Mouse (Mus musculus) liver, embryonic 11.5 days (tissue): ENCODE measurements around the gene Nemf. TPM values are rescaled to one million over a fixed set of nuclear protein-coding genes. Genes with fewer than 3 reads are reported as not detected.
"Not testable (repeated sequence)": the region's sequence is repeated elsewhere in the genome, so short reads cannot be mapped to it uniquely, and the experiment has no call there.

Source experiments
- ATAC-seq: fragments of 200-750 bp; cut with Nextera tagmentation; replicated peaks from 2 replicates; pipeline ENCODE4 v1.8.0; 2017; ENCODE audit warnings: moderate number of reproducible peaks, mild to moderate bottlenecking, moderate TSS enrichment, moderate library complexity; ENCODE audit not compliant: low FRiP score
- DNase-seq: peaks from one replicate; pipeline ENCODE4 v3.0.0-alpha.2; 2017; ENCODE audit warnings: low spot score
- H3K27ac ChIP-seq: fragments of 300-500 bp; sonication (generic); 2 replicates; pipeline ENCODE4 v1.5.1; 2014; ENCODE audit warnings: mild to moderate bottlenecking, low read depth, low read length, control low read depth
- H3K27me3 ChIP-seq: fragments of 300-500 bp; sonication (generic); replicated peaks from 2 replicates; pipeline ENCODE4 v1.6.1; 2014; ENCODE audit warnings: low read length, mixed read lengths; ENCODE audit not compliant: control insufficient read depth, insufficient read depth
- H3K36me3 ChIP-seq: fragments of 300-500 bp; sonication (generic); 2 replicates; pipeline ENCODE4 v1.6.1; 2014; ENCODE audit warnings: mild to moderate bottlenecking, low read length, moderate library complexity, mixed read lengths; ENCODE audit not compliant: control insufficient read depth, insufficient read depth
- H3K4me1 ChIP-seq: fragments of 300-500 bp; sonication (generic); replicated peaks from 2 replicates; pipeline ENCODE4 v1.6.1; 2014; ENCODE audit warnings: low read length, mixed read lengths; ENCODE audit not compliant: control insufficient read depth, insufficient read depth
- H3K4me2 ChIP-seq: fragments of 300-500 bp; sonication (generic); 2 replicates; pipeline ENCODE4 v1.6.1; 2014; ENCODE audit warnings: mild to moderate bottlenecking, control low read depth, moderate library complexity
- H3K4me3 ChIP-seq: fragments of 300-500 bp; sonication (generic); 2 replicates; pipeline ENCODE4 v1.5.1; 2014; ENCODE audit warnings: low read depth, low read length, control low read depth
- H3K9ac ChIP-seq: fragments of 300-500 bp; sonication (generic); 2 replicates; pipeline ENCODE4 v1.6.1; 2014; ENCODE audit warnings: low read depth, low read length, control low read depth
- H3K9me3 ChIP-seq: fragments of 300-500 bp; sonication (generic); 2 replicates; pipeline ENCODE4 v1.6.1; 2016; ENCODE audit warnings: low read length, inconsistent platforms, mixed read lengths; ENCODE audit not compliant: control insufficient read depth
- WGBS: fragments of 180-500 bp; shearing (Covaris S2); extraction: QIAGEN DNeasy Blood & Tissue Kit; methylation state at CpG from one replicate; pipeline ENCODE4 v1.1.7; 2014; 5-methylcytosine and 5-hydroxymethylcytosine counted together
- polyA plus RNA-seq: library from polyadenylated mRNA; unstranded; fragments of >200 nt; fragmentation: Nextera tagmentation; extraction: Ambion mirVana; gene quantifications from 2 replicates; pipeline ENCODE4 v1.2.1, GENCODE M21; 2014

The Nemf gene
- polyA plus RNA-seq, 1 experiment from 2014 or later = 81.7 TPM

- 65% methylated on average over 7 of the region's 7 CpGs for WGBS
- Histone ChIP-seq H3K4me1 (peaks cover 2% of the 10 kb centered on the region; the same call in 1 of the 2 replicates), H3K4me3 (no peak overlapping the region), H3K27me3 (no peaks in the 10 kb centered on the region), H3K4me2 (no peak overlapping the region), H3K9me3 (no peaks in the 10 kb centered on the region), H3K9ac (no peak overlapping the region), H3K36me3 (no peaks in the 10 kb centered on the region), H3K27ac (no peak overlapping the region)
- no peak for DNase-seq
- no peak for ATAC-seq
These were observed 32.4 kb upstream of the Nemf start for GRCm38 (mm10) chr12:69389273-69389938.

- Histone ChIP-seq H3K27me3 (no peaks in the 10 kb centered on the region), H3K9me3 (no peaks in the 10 kb centered on the region), H3K36me3 (no peaks in the 10 kb centered on the region), H3K4me2 (no peak overlapping the region), H3K9ac (no peak overlapping the region), H3K4me1 (peaks cover 2% of the 10 kb centered on the region; the same call in 1 of the 2 replicates), H3K4me3 (no peak overlapping the region), H3K27ac (no peak overlapping the region)
- ATAC-seq (no peak), DNase-seq (no peak)
- WGBS = 93% methylated on average over 10 of the region's 10 CpGs
These were observed 31.4 kb upstream of the Nemf start for GRCm38 (mm10) chr12:69388321-69388869.

GRCm38 (mm10) chr12:69386281-69386732 is 29.3 kb upstream of the Nemf start:
- not testable (repeated sequence) for H3K27ac ChIP-seq, ATAC-seq, H3K4me3 ChIP-seq, H3K36me3 ChIP-seq, H3K9me3 ChIP-seq, DNase-seq, H3K4me1 ChIP-seq, H3K9ac ChIP-seq, H3K27me3 ChIP-seq, H3K4me2 ChIP-seq
- WGBS = 85% methylated on average over 12 of the region's 12 CpGs

- no peak overlapping the region for H3K27ac ChIP-seq
- H3K4me1 ChIP-seq = peaks cover 10% of the 10 kb centered on the region; the same call in 1 of the 2 replicates
- no peak overlapping the region for H3K4me3 ChIP-seq
- ATAC-seq (no peak), DNase-seq (no peak)
- no peaks in the 10 kb centered on the region for H3K36me3 ChIP-seq
- H3K9me3 ChIP-seq = no peaks in the 10 kb centered on the region
- H3K27me3 ChIP-seq = no peaks in the 10 kb centered on the region
- no peak overlapping the region for H3K4me2 ChIP-seq
- no peak overlapping the region for H3K9ac ChIP-seq
- WGBS = 63% methylated on average over 6 of the region's 6 CpGs
These were observed 28.7 kb upstream of the Nemf start for GRCm38 (mm10) chr12:69385542-69386280.

GRCm38 (mm10) chr12:69384606-69385005 is 27.6 kb upstream of the Nemf start:
- no peak overlapping the region for H3K27ac ChIP-seq
- H3K4me2 ChIP-seq = no peak overlapping the region
- no peak overlapping the region for H3K4me3 ChIP-seq
- H3K27me3 ChIP-seq = no peaks in the 10 kb centered on the region
- ATAC-seq (no peak), DNase-seq (no peak)
- H3K36me3 ChIP-seq = no peaks in the 10 kb centered on the region
- no peaks in the 10 kb centered on the region for H3K9me3 ChIP-seq
- H3K4me1 ChIP-seq = peaks cover 10% of the 10 kb centered on the region; the same call in 1 of the 2 replicates
- WGBS = 80% methylated on average over 5 of the region's 5 CpGs
- H3K9ac ChIP-seq = no peak overlapping the region; the same call in 1 of the 2 replicates

- H3K4me3 ChIP-seq = no peak overlapping the region
- no peaks in the 10 kb centered on the region for H3K27me3 ChIP-seq
- H3K4me2 ChIP-seq = no peak overlapping the region
- ATAC-seq (peak; percentile 49), DNase-seq (no peak)
- no peak overlapping the region for H3K9ac ChIP-seq
- WGBS = 68% methylated on average over 1 of the region's 1 CpGs
- H3K9me3 ChIP-seq = no peaks in the 10 kb centered on the region
- H3K36me3 ChIP-seq = no peaks in the 10 kb centered on the region
- H3K4me1 ChIP-seq = peaks cover 10% of the 10 kb centered on the region; the same call in 1 of the 2 replicates
- H3K27ac ChIP-seq = no peak overlapping the region
These were observed 25.9 kb upstream of the Nemf start for GRCm38 (mm10) chr12:69382880-69383279.

GRCm38 (mm10) chr12:69378558-69379454 is 21.8 kb upstream of the Nemf start:
- ATAC-seq = no peak
- Histone ChIP-seq H3K4me2 (no peak overlapping the region), H3K4me1 (peaks cover 12% of the 10 kb centered on the region), H3K4me3 (no peak overlapping the region), H3K27me3 (no peaks in the 10 kb centered on the region), H3K27ac (no peak overlapping the region), H3K9me3 (no peaks in the 10 kb centered on the region), H3K9ac (no peak overlapping the region), H3K36me3 (peaks cover 2% of the 10 kb centered on the region; the same call in 1 of the 2 replicates)
- WGBS = 87% methylated on average over 11 of the region's 11 CpGs
- no peak for DNase-seq

- not testable (repeated sequence) for H3K27ac ChIP-seq, H3K4me3 ChIP-seq, DNase-seq, H3K4me2 ChIP-seq, H3K9me3 ChIP-seq, H3K36me3 ChIP-seq, H3K4me1 ChIP-seq, ATAC-seq, H3K27me3 ChIP-seq, H3K9ac ChIP-seq
- WGBS = 87% methylated on average over 6 of the region's 6 CpGs
These were observed 20.7 kb upstream of the Nemf start for GRCm38 (mm10) chr12:69377636-69378035.
